Mouse (Mus musculus) hindbrain, embryonic 12.5 days (tissue): ENCODE data around the gene Rad51ap2. TPM values are rescaled to one million over a fixed set of nuclear protein-coding genes. Genes with fewer than 3 reads are reported as not detected.

Experiments
- ATAC-seq: fragments of 200-750 bp; cut with Nextera tagmentation; 2 replicates; pipeline ENCODE4 v1.8.0; 2017; ENCODE audit warnings: moderate TSS enrichment; ENCODE audit not compliant: low FRiP score
- H3K27ac ChIP-seq: fragments of 300-500 bp; sonication (generic); 2 replicates; pipeline ENCODE4 v1.5.1; 2016; ENCODE audit warnings: mild to moderate bottlenecking
- H3K27me3 ChIP-seq: fragments of 300-500 bp; sonication (generic); 2 replicates; pipeline ENCODE4 v1.6.1; 2016; ENCODE audit warnings: mild to moderate bottlenecking
- H3K36me3 ChIP-seq: fragments of 300-500 bp; sonication (generic); 2 replicates; pipeline ENCODE4 v1.6.1; 2016; ENCODE audit warnings: mild to moderate bottlenecking
- H3K4me1 ChIP-seq: fragments of 300-500 bp; sonication (generic); 2 replicates; pipeline ENCODE4 v1.6.1; 2016
- H3K4me2 ChIP-seq: fragments of 300-500 bp; sonication (generic); replicated peaks from 2 replicates; pipeline ENCODE4 v1.6.1; 2016; ENCODE audit warnings: mild to moderate bottlenecking
- H3K4me3 ChIP-seq: fragments of 300-500 bp; sonication (generic); 2 replicates; pipeline ENCODE4 v1.5.1; 2016; ENCODE audit warnings: mild to moderate bottlenecking
- H3K9ac ChIP-seq: fragments of 300-500 bp; sonication (generic); 2 replicates; pipeline ENCODE4 v1.6.1; 2016; ENCODE audit warnings: mild to moderate bottlenecking, moderate library complexity
- H3K9me3 ChIP-seq: fragments of 300-500 bp; sonication (generic); replicated peaks from 2 replicates; pipeline ENCODE4 v1.6.1; 2016; ENCODE audit warnings: mild to moderate bottlenecking
- WGBS: fragments of 180-500 bp; shearing (Covaris S2); methylation state at CpG from one replicate; pipeline ENCODE4 v1.1.7; 2016; 5-methylcytosine and 5-hydroxymethylcytosine counted together
- polyA plus RNA-seq: library from polyadenylated mRNA; unstranded; fragments of >200 nt; fragmentation: Nextera tagmentation; extraction: Ambion mirVana; gene quantifications from 2 replicates; pipeline ENCODE4 v1.2.1, GENCODE M21; 2016

The Rad51ap2 gene
- polyA plus RNA-seq = 0.17 and 0.48 TPM in 2 replicates

DNA sequence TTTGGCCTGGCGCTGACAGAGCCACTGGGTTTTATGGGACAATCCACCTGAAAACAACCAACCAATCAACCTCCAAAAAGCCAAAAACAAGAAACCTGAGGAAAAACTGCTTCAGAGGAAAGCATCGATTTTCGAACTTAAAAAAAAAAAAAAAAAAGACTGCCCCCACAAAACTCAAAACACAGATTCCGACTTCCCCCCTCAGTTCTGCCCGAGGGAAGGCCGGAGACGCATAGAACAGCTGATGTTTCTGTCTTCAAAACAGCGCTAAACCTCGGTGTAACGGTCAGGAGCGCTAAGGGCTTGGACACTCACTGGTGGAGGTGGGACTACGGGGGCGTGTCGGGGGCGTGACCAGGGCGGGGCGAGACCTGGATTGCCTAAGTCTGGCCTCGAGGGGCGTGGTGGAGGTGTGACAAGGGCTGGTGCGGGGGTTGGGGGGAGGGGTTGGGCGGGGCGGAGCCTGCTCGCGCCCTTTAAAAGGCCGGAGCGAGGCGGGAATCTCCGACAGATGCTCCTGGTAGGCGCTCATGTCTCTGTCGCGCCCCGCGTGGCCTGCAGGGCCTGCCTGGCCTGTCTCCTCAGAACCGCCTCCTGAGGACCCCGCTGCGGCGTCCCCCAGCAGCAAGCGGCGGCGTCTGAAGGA lies at the start of gene Rad51ap2:
Gene Rad51ap2 (plus strand): TSS at position 531 of the 646 bp plus-strand sequence.
- 0 out of 2 replicates have a peak, but pooled peaks cover 3% of the 10 kb centered on the region for H3K27me3 ChIP-seq
- no peaks in the 10 kb centered on the region for H3K9me3 ChIP-seq
- no peaks in the 10 kb centered on the region for H3K36me3 ChIP-seq
- peaks cover 4% of the 10 kb centered on the region for H3K4me1 ChIP-seq
- H3K4me2 ChIP-seq = peak within 1 kb of the TSS; percentile 80
- H3K27ac ChIP-seq = no peak within 1 kb of the TSS
- ATAC-seq = peak; percentile 100
- peak within 1 kb of the TSS; percentile 58 for H3K4me3 ChIP-seq
- 1% methylated on average over 40 of the region's 40 CpGs for WGBS
- peak within 1 kb of the TSS; percentile 60 for H3K9ac ChIP-seq

DNA sequence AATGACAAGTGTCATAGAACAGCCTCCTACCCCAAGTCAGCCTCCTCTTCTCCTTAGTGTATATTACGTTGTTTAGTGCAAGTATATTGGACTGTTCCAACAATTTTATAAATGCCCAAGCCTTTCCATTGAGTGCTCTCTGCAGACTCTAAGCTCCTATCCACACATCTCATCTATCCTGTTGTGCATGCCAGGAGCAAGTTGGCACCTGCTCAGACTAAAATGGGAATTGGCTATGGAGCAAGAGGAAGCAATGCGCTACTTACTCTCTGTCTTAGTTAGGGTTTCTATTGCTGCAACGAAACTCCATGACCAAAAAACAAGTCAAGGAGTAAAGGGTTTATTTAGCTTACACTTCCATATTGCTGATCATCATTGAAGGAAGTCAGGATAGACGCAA lies 48.2 kb upstream of the Rad51ap2 start:
- Histone ChIP-seq H3K27me3 (no peaks in the 10 kb centered on the region), H3K9me3 (no peaks in the 10 kb centered on the region), H3K4me3 (no peak overlapping the region), H3K36me3 (no peaks in the 10 kb centered on the region), H3K4me2 (no peak overlapping the region), H3K27ac (no peak overlapping the region), H3K9ac (no peak overlapping the region), H3K4me1 (no peaks in the 10 kb centered on the region)
- ATAC-seq = no peak
- WGBS = 91% methylated on average over 4 of the region's 4 CpGs

DNA sequence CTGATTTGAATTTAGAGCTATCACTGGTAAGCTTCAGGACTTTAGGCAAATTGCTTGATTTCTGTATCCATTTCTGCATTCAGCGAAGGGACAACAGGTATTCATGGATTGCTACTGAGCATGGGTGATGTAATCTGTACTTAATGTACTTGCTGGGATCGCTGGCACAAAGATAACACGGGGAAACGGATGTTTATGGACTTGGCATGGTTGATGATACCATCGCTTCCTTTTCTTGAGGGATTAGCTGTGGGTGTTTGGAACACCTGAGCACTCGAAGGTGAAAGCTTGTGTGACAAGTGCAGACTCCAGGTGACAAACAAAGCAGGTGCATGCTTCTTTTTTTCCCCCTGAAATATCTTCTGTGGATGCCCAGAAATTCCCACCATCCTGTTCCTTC lies 37.8 kb upstream of the Rad51ap2 start:
- H3K9me3 ChIP-seq = 0 out of 2 replicates have a peak, but pooled peaks cover 5% of the 10 kb centered on the region
- WGBS = 88% methylated on average over 6 of the region's 6 CpGs
- H3K36me3 ChIP-seq = no peaks in the 10 kb centered on the region
- no peak overlapping the region for H3K9ac ChIP-seq
- H3K27ac ChIP-seq = no peak overlapping the region
- H3K27me3 ChIP-seq = no peaks in the 10 kb centered on the region
- H3K4me3 ChIP-seq = no peak overlapping the region
- H3K4me2 ChIP-seq = no peak overlapping the region
- H3K4me1 ChIP-seq = no peaks in the 10 kb centered on the region
- no peak for ATAC-seq

DNA sequence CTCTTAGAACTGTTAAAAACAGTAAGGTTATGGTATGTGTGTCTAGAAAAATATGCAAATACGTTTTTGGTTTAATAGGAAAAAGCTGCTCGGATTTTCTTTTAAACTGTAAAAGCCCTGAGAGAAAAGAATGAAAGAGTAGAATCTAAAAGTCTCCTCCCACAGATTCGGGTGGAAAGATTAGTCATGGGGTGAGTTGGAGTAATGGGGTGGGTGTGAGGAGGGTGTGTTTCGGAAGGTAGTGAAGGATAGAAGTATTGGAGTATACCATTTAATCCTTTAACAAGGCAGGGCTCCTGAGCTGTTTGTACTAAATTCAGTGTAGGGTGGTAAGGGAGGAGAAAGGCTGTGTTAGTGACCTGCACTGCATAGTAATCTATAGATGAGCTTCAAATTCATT lies 28.5 kb upstream of the Rad51ap2 start:
- no peaks in the 10 kb centered on the region for H3K27me3 ChIP-seq
- no peak overlapping the region for H3K27ac ChIP-seq
- ATAC-seq = no peak
- H3K36me3 ChIP-seq = no peaks in the 10 kb centered on the region
- H3K9ac ChIP-seq = no peak overlapping the region
- no peaks in the 10 kb centered on the region for H3K4me1 ChIP-seq
- no peak overlapping the region for H3K4me3 ChIP-seq
- no peak overlapping the region for H3K4me2 ChIP-seq
- WGBS = 75% methylated on average over 4 of the region's 4 CpGs
- H3K9me3 ChIP-seq = no peaks in the 10 kb centered on the region

DNA sequence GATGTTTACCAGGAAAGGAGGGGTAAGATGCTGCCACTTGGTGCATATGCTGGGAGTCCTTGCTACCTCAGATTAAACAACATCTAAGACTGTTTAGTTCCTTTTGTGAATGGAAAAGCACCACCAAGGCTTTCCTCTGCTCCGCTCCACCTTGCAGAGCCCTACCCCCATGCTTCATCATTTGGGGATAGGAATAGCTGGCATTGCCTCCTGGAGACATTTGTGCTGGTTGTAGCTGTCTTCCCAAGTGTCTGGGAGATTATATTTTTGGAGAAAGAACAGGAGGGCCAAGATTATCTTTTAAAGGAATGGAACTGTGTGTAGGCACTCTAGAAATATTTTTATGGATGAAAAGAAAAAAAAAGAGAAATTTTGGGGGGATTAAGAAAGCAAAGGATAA lies 22.8 kb upstream of the Rad51ap2 start:
- no peak overlapping the region for H3K27ac ChIP-seq
- H3K36me3 ChIP-seq = no peaks in the 10 kb centered on the region
- no peaks in the 10 kb centered on the region for H3K9me3 ChIP-seq
- no peak overlapping the region for H3K4me3 ChIP-seq
- H3K27me3 ChIP-seq = peaks cover 22% of the 10 kb centered on the region
- H3K4me2 ChIP-seq = no peak overlapping the region
- no peak overlapping the region for H3K9ac ChIP-seq
- peaks cover 8% of the 10 kb centered on the region; the same call in 1 of the 2 replicates for H3K4me1 ChIP-seq
- no peak for ATAC-seq
- WGBS = 94% methylated on average over 1 of the region's 1 CpGs

DNA sequence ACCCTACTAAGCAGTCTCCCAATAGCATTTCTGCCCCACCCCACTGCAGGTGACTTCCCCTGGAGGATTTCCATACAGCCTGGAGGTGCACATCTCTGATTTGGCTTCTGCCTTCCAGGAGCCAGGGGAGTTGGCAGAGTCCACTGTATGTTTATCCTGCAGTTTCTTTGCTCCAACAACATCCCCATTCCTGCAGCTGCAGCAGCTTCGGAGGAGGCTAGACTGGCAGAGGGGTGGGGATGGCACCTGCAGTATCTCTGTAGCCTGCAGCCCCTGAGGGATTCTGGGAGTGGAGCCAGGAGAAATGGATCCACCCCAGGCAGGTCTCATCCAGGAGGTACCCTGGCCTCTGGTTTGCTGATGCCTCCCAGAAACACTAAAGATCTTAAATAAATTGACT lies 22.2 kb upstream of the Rad51ap2 start:
- ATAC-seq = no peak
- Histone ChIP-seq H3K27me3 (peaks cover 26% of the 10 kb centered on the region), H3K27ac (no peak overlapping the region), H3K9me3 (no peaks in the 10 kb centered on the region), H3K4me2 (no peak overlapping the region), H3K9ac (no peak overlapping the region), H3K4me3 (no peak overlapping the region), H3K36me3 (no peaks in the 10 kb centered on the region), H3K4me1 (peaks cover 10% of the 10 kb centered on the region; the same call in 1 of the 2 replicates)
- 42% methylated on average over 1 of the region's 1 CpGs for WGBS

DNA sequence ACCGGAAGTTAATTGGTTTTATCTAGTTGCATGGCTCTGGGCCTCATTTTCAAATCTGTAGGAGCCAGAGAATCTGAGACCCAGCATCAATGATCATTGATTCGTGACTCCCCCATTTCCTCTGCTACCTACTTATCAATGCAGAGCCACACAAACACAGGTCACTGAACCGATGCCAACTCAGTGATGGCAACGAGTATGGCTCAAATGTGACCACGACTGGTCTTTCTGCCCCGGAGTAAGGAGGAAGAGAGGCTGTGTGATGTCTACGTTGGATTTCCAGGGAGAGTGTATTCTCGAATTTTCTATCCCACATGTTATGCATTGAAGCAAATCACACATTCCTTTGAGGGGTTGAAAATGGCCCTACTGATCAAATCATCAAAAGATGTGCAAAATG lies 21.4 kb upstream of the Rad51ap2 start:
- H3K4me1 ChIP-seq = peaks cover 10% of the 10 kb centered on the region; the same call in 1 of the 2 replicates
- no peaks in the 10 kb centered on the region for H3K36me3 ChIP-seq
- 84% methylated on average over 8 of the region's 8 CpGs for WGBS
- H3K9ac ChIP-seq = no peak overlapping the region
- H3K9me3 ChIP-seq = no peaks in the 10 kb centered on the region
- no peak for ATAC-seq
- no peak overlapping the region for H3K4me3 ChIP-seq
- peaks cover 28% of the 10 kb centered on the region for H3K27me3 ChIP-seq
- no peak overlapping the region for H3K27ac ChIP-seq
- no peak overlapping the region for H3K4me2 ChIP-seq

DNA sequence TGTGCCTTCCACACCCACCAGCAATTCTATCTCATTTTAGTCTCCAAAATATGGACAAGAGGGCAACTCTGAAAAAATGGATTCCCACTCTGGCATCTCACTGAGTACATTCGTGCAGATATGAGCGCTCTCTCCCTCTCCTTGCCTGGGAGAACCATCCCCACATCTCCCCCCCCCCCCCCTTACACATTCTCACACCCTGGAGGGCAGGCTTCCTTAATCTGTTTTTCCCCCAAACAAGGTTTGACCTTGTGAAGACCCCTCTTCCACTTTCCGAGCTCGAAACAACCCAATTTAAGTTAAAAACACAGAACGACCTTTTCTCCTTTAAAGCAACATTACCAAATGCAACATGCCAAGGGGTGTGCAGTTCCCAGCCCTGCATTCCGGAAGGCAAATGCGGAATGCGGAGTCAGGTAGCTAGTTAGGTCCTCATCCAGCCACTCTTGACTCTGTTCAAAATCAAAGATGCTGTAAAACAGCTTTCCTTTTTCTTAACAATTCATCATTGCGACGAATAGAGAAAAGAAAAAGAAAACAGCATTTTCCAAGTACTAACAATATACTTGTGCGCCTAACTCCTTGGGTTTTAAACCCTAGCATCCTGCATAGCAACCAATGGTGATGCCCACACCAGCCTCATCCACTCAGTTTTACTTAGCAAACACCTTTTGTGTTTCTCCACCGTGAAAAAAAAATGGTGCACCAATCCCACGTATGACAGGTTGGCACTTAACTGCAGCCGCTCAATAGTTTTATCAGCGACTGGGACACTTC lies 20.4 kb upstream of the Rad51ap2 start:
- 7% methylated on average over 15 of the region's 15 CpGs for WGBS
- H3K9ac ChIP-seq = peak overlapping the region; percentile 54

DNA sequence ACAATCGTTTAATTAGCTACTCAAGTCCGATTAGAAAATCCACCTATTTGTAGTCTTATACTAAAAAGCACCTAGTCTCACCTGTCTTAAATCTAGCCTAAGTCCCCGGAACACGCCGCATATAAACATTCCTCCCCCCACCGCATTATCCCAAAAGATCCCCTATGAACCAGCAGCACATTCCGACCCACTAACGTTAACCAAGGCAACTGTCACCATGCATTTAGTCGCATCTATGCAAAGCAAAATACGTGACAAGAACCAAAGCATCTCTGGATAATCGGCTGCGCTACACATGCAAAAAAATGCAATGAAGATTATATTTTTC lies 19.9 kb upstream of the Rad51ap2 start:
- Histone ChIP-seq H3K4me1 (peaks cover 10% of the 10 kb centered on the region; the same call in 1 of the 2 replicates), H3K9me3 (no peaks in the 10 kb centered on the region), H3K36me3 (no peaks in the 10 kb centered on the region), H3K27ac (no peak overlapping the region), H3K4me2 (peak overlapping the region; percentile 66), H3K27me3 (peaks cover 28% of the 10 kb centered on the region), H3K4me3 (peak overlapping the region; percentile 37), H3K9ac (peak overlapping the region; percentile 54)
- peak; percentile 43 for ATAC-seq
- 2% methylated on average over 12 of the region's 12 CpGs for WGBS

More for the DNA sequence above, 20.4 kb upstream of the Rad51ap2 start:
- no peak overlapping the region for H3K27ac ChIP-seq
- H3K9me3 ChIP-seq = no peaks in the 10 kb centered on the region
- peaks cover 10% of the 10 kb centered on the region; the same call in 1 of the 2 replicates for H3K4me1 ChIP-seq
- no peak for ATAC-seq
- peak overlapping the region; percentile 66 for H3K4me2 ChIP-seq
- H3K36me3 ChIP-seq = no peaks in the 10 kb centered on the region
- H3K27me3 ChIP-seq = peaks cover 28% of the 10 kb centered on the region
- H3K4me3 ChIP-seq = peak overlapping the region; percentile 37

DNA sequence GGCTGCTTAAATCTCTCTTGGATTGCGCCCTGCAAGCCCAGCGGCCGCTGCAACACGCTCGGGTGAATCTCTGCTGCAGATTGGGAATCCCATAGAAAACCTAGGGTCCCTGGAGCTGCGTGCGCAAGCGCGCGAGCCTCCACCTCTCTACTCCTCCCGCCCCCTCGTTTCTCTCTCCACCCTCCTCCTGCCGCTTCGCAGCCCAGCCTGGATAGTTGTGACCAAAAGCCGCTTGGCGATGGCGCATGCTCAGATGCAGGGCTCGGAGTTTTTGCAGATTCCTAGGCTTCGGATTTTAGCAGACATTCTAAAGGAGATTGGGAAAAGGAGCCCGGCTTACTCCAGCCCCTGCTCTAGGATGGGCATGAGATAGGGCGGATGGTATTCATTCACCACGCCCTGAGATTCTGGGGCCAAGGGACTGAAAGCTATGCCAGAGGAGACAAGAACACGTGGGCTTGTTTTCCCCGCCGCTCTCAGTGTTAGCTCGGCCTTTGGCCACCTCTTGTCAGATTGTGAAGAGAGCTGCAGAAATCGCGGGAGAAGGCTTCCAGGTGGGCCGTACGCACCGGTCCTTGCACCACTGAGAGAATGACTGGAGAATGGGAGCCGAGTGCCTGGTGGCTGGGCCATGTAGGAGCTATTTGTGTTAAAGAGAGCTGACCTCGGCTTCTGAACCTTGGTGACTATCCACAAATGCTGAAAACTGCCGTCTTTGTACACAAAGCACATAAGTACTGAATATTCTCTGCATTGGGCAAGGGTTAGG lies 19.2 kb upstream of the Rad51ap2 start, which contains the start of gene Vsnl1:
Gene Vsnl1 (minus strand): TSS at position 117 of the 769 bp plus-strand sequence.
- Histone ChIP-seq H3K36me3 (no peaks in the 10 kb centered on the region), H3K27ac (peak within 1 kb of the TSS; percentile 9; the same call in 1 of the 2 replicates), H3K27me3 (peaks cover 28% of the 10 kb centered on the region), H3K4me1 (peaks cover 10% of the 10 kb centered on the region; the same call in 1 of the 2 replicates), H3K9me3 (no peaks in the 10 kb centered on the region), H3K4me3 (peak within 1 kb of the TSS; percentile 37), H3K9ac (peak within 1 kb of the TSS; percentile 54), H3K4me2 (peak within 1 kb of the TSS; percentile 66)
- WGBS = 3% methylated on average over 34 of the region's 34 CpGs
- ATAC-seq = peak; percentile 97

DNA sequence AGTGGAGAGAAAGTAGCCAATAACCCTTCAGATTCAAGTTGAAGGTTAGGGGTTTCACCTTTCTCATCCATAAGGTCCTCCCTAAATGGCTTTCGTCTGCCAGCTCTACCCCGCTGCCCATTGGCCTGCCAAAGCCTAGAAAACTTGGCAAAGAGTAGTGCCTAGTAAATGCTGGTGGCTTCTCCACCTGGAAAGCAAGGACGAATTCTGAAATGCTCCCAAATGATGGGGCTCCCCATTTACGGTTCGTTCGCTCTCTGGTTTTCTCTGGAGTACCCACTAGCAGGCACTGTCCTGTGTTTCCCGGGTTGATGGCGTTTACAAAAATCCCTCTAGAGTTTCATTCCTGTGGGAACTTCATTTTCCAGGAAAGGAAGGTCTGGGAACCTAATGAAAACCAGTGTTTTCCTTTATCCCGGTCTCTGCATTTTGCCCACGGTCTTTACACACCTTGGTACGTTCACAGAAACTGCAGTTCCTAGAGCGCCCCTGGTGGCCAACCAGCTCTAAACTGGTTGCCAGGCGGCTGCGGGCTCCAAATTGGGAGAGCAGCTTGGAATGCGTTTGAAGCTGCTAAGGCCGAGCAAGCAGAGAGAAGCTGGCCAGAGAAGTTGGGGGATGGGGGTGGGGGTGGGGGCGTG lies 18.5 kb upstream of the Rad51ap2 start:
- Histone ChIP-seq H3K9ac (no peak overlapping the region), H3K27ac (no peak overlapping the region; the same call in 1 of the 2 replicates), H3K9me3 (no peaks in the 10 kb centered on the region), H3K4me1 (peaks cover 10% of the 10 kb centered on the region; the same call in 1 of the 2 replicates), H3K4me3 (peak overlapping the region; percentile 37), H3K36me3 (no peaks in the 10 kb centered on the region), H3K4me2 (peak overlapping the region; percentile 66), H3K27me3 (peaks cover 28% of the 10 kb centered on the region)
- peak; percentile 53; the same call in 1 of the 2 replicates for ATAC-seq
- 18% methylated on average over 17 of the region's 17 CpGs for WGBS
